Mouse (Mus musculus) kidney, embryonic 16.5 days (tissue): Measurements from ENCODE around the gene Islr. TPM values are rescaled to one million over a fixed set of nuclear protein-coding genes. Genes with fewer than 3 reads are reported as not detected.
A peak's percentile ranks its signal among the peaks of the same experiment; 100 is the strongest.

Experiments
- ATAC-seq: fragments of 200-750 bp; cut with Nextera tagmentation; 2 replicates; pipeline ENCODE4 v1.8.0; 2017; ENCODE audit warnings: moderate TSS enrichment; ENCODE audit not compliant: low FRiP score, low TSS enrichment
- H3K27ac ChIP-seq: fragments of 300-500 bp; sonication (generic); 2 replicates; pipeline ENCODE4 v1.5.1; 2014; ENCODE audit warnings: low read length
- H3K27me3 ChIP-seq: fragments of 300-500 bp; sonication (generic); 2 replicates; pipeline ENCODE4 v1.6.1; 2014; ENCODE audit warnings: low read length, control low read depth, mixed read lengths; ENCODE audit not compliant: insufficient read depth
- H3K36me3 ChIP-seq: fragments of 300-500 bp; sonication (generic); 2 replicates; pipeline ENCODE4 v1.6.1; 2014; ENCODE audit warnings: low read length, control low read depth, mixed read lengths; ENCODE audit not compliant: insufficient read depth
- H3K4me1 ChIP-seq: fragments of 300-500 bp; sonication (generic); 2 replicates; pipeline ENCODE4 v1.6.1; 2014; ENCODE audit warnings: low read length, control low read depth, mixed read lengths; ENCODE audit not compliant: insufficient read depth
- H3K4me2 ChIP-seq: fragments of 300-500 bp; sonication (generic); replicated peaks from 2 replicates; pipeline ENCODE4 v1.6.1; 2014; ENCODE audit warnings: low read depth, low read length
- H3K4me3 ChIP-seq: fragments of 300-500 bp; sonication (generic); 2 replicates; pipeline ENCODE4 v1.5.1; 2014; ENCODE audit warnings: mild to moderate bottlenecking, low read length
- H3K9ac ChIP-seq: fragments of 300-500 bp; sonication (generic); replicated peaks from 2 replicates; pipeline ENCODE4 v1.6.1; 2014; ENCODE audit warnings: low read length
- H3K9me3 ChIP-seq: fragments of 300-500 bp; sonication (generic); 2 replicates; pipeline ENCODE4 v1.6.1; 2016; ENCODE audit warnings: low read length, control low read depth
- WGBS: fragments of 180-500 bp; shearing (Covaris S2); extraction: QIAGEN DNeasy Blood & Tissue Kit; methylation state at CpG from one replicate; pipeline ENCODE4 v1.1.7; 2014; 5-methylcytosine and 5-hydroxymethylcytosine counted together
- polyA plus RNA-seq: library from polyadenylated mRNA; unstranded; fragments of >200 nt; fragmentation: Nextera tagmentation; extraction: Ambion mirVana; gene quantifications from 2 replicates; pipeline ENCODE4 v1.2.1, GENCODE M21; 2015

Islr gene
- polyA plus RNA-seq, 1 experiment from 2014 or later: 96.1 TPM

GRCm38 (mm10) chr9:58135921-58136321 is 68.2 kb downstream of the Islr start:
- H3K4me3 ChIP-seq: peak overlapping the region; percentile 20; the same call in 1 of the 2 replicates
- peak; percentile 27; the same call in 1 of the 2 replicates for ATAC-seq

DNA sequence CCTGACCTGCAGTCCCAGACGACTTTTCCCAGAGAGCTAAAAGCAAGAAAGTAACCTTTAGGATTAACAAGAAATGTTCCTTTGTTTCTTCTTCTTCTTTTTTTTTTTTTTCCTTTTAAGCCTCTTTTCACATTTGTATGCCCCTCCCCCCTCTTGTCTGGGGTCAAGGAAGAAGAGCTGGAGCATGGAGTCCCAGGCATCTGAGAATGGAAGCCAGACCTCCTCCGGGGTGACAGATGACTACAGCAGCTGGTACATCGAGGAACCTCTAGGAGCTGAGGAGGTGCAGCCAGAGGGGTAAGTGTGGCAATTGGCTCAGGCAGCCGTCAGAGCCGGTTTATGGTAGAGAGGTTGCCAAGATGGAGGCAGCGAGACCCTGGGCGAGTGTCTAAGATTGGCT is 69.2 kb downstream of the Islr start:
- Histone ChIP-seq H3K36me3 (no peaks in the 10 kb centered on the region), H3K27me3 (0 out of 2 replicates have a peak, but pooled peaks cover 5% of the 10 kb centered on the region), H3K4me1 (peaks cover 75% of the 10 kb centered on the region), H3K9ac (no peak overlapping the region), H3K4me3 (peak overlapping the region; percentile 20; the same call in 1 of the 2 replicates), H3K27ac (peak overlapping the region; percentile 3; the same call in 1 of the 2 replicates), H3K9me3 (no peaks in the 10 kb centered on the region), H3K4me2 (peak overlapping the region; percentile 37)
- no peak for ATAC-seq
- 28% methylated on average over 7 of the region's 7 CpGs for WGBS

More at GRCm38 (mm10) chr9:58135921-58136321, 68.2 kb downstream of the Islr start:
- Histone ChIP-seq H3K9me3 (no peaks in the 10 kb centered on the region), H3K4me2 (peak overlapping the region; percentile 37), H3K36me3 (no peaks in the 10 kb centered on the region), H3K9ac (no peak overlapping the region), H3K27ac (peak overlapping the region; percentile 3; the same call in 1 of the 2 replicates), H3K4me1 (peaks cover 71% of the 10 kb centered on the region), H3K27me3 (no peaks in the 10 kb centered on the region)
- WGBS: 17% methylated on average over 2 of the region's 2 CpGs

DNA sequence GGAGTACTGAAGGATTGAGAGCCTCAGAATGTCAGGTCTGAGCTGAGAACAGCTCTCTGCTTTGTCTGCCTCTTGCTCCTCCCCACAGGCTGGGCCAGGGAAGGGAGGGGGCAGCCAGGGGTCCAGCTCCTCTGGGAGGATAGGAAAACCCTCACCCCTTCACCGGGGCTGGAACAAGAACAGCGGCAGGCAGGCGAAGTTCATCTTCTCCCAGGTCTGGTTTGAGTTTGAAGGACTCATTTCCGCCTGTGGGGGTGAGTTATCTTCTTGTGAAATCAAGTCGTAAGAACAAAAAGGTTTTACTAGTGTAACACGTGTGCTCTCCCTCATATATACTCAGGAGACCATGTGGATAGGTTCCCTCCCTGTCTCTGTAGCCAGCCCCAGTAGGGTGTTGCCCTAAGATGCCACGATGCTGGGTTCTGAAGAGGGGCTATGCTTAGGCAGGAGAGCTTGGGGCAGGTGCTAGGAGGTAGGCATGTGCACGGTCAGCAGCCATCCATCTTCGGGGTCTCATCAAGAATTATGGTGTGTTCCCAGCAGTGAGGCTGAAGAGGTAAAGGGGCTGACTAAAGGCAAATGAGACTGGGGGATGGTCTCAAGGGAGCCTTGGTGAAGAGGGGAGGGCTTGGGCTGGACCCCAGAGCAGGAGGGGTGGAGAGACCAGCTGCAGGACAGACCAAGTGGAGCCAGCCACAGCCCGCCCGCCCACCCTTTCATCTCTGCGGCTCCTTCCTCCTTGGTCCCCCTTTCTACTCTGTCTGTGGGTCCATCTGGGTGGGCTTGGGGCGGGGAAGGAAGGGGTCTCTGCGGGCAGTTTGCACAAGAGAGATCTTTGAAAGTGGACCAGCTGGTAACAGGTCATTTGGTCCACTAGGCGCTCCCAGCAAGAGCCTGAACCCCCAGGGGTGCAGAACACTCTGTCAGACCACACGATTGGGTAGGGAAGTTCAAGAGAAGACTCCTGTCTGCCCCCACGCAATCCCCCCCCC is 69.9 kb downstream of the Islr start:
- ATAC-seq: peak; percentile 53
- Histone ChIP-seq H3K4me3 (peak overlapping the region; percentile 8; the same call in 1 of the 2 replicates), H3K9me3 (no peaks in the 10 kb centered on the region), H3K9ac (peak overlapping the region; percentile 35; the same call in 1 of the 2 replicates), H3K4me1 (peaks cover 75% of the 10 kb centered on the region), H3K27me3 (0 out of 2 replicates have a peak, but pooled peaks cover 5% of the 10 kb centered on the region), H3K36me3 (no peaks in the 10 kb centered on the region), H3K4me2 (peak overlapping the region; percentile 37), H3K27ac (peak overlapping the region; percentile 61)
- WGBS: 4% methylated on average over 17 of the region's 17 CpGs

- ATAC-seq: no peak
- no peaks in the 10 kb centered on the region for H3K36me3 ChIP-seq
- no peak overlapping the region for H3K9ac ChIP-seq
- peaks cover 87% of the 10 kb centered on the region for H3K4me1 ChIP-seq
- H3K4me2 ChIP-seq: no peak overlapping the region
- H3K4me3 ChIP-seq: no peak overlapping the region
- H3K27ac ChIP-seq: no peak overlapping the region
- 0 out of 2 replicates have a peak, but pooled peaks cover 5% of the 10 kb centered on the region for H3K27me3 ChIP-seq
- 60% methylated on average over 7 of the region's 7 CpGs for WGBS
- no peaks in the 10 kb centered on the region for H3K9me3 ChIP-seq
Observed at GRCm38 (mm10) chr9:58131735-58132134, 72.4 kb downstream of the Islr start.

DNA sequence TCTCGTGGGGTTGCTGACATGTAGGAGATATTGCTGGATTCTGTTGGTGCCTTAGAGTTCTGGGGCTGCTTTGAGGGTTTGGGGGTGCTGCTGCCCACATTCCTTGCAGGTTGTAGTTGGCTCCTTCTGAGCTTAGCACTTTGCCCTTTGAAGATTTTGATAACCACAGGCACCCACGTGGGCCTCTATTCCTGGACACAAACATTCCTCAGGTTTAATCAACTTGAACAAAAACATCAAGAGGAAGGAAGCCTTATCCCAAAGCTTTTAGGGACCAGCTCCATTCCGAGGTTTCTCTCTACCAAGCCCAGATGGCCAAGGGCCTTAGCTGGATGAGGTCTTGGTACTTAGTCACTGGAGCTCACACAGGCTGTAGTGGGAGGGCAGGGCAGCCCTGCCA is 73.2 kb downstream of the Islr start:
- H3K27me3 ChIP-seq: 0 out of 2 replicates have a peak, but pooled peaks cover 5% of the 10 kb centered on the region
- ATAC-seq: no peak
- peak overlapping the region; percentile 11 for H3K27ac ChIP-seq
- 27% methylated on average over 3 of the region's 3 CpGs for WGBS
- H3K4me2 ChIP-seq: no peak overlapping the region; the same call in 1 of the 2 replicates
- H3K4me1 ChIP-seq: peaks cover 84% of the 10 kb centered on the region
- H3K9ac ChIP-seq: no peak overlapping the region
- no peak overlapping the region for H3K4me3 ChIP-seq
- H3K36me3 ChIP-seq: no peaks in the 10 kb centered on the region
- no peaks in the 10 kb centered on the region for H3K9me3 ChIP-seq

GRCm38 (mm10) chr9:58129508-58129907 is 74.6 kb downstream of the Islr start:
- Histone ChIP-seq H3K9me3 (no peaks in the 10 kb centered on the region), H3K4me1 (peaks cover 80% of the 10 kb centered on the region), H3K27me3 (0 out of 2 replicates have a peak, but pooled peaks cover 5% of the 10 kb centered on the region), H3K4me2 (peak overlapping the region; percentile 40), H3K36me3 (no peaks in the 10 kb centered on the region), H3K9ac (peak overlapping the region; percentile 24; the same call in 1 of the 2 replicates), H3K27ac (peak overlapping the region; percentile 77), H3K4me3 (peak overlapping the region; percentile 13)
- 6% methylated on average over 8 of the region's 8 CpGs for WGBS
- no peak for ATAC-seq

- Histone ChIP-seq H3K9me3 (no peaks in the 10 kb centered on the region), H3K4me3 (peak overlapping the region; percentile 13), H3K27ac (peak overlapping the region; percentile 77), H3K36me3 (no peaks in the 10 kb centered on the region), H3K4me1 (peaks cover 75% of the 10 kb centered on the region), H3K4me2 (peak overlapping the region; percentile 40), H3K9ac (peak overlapping the region; percentile 24; the same call in 1 of the 2 replicates), H3K27me3 (0 out of 2 replicates have a peak, but pooled peaks cover 5% of the 10 kb centered on the region)
- 3% methylated on average over 13 of the region's 13 CpGs for WGBS
- peak; percentile 44 for ATAC-seq
Observed at GRCm38 (mm10) chr9:58128926-58129413, 75.1 kb downstream of the Islr start.

DNA sequence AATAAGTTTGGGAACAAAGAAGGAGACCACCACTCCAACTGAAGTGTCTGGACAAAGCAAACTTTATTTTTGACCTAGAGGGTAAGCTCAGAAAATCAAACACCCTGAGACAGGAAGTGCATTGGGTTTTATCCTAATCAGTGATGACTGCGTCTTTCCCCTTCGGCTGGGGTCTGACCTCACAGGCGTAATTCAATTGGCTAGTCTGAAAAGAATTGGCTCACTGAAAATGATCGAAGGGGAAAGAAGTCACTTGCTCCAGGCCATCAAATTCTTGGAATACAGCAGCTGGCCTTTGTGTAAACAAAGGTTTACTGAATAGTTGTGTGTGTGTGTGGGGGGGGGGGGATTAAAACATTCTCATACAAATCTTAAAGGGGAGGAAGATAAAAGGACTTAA is 78.3 kb downstream of the Islr start:
- Histone ChIP-seq H3K27me3 (0 out of 2 replicates have a peak, but pooled peaks cover 5% of the 10 kb centered on the region), H3K36me3 (no peaks in the 10 kb centered on the region), H3K4me1 (peaks cover 45% of the 10 kb centered on the region), H3K9ac (no peak overlapping the region), H3K27ac (no peak overlapping the region), H3K9me3 (no peaks in the 10 kb centered on the region), H3K4me3 (no peak overlapping the region), H3K4me2 (no peak overlapping the region)
- WGBS: 30% methylated on average over 4 of the region's 4 CpGs
- ATAC-seq: no peak

DNA sequence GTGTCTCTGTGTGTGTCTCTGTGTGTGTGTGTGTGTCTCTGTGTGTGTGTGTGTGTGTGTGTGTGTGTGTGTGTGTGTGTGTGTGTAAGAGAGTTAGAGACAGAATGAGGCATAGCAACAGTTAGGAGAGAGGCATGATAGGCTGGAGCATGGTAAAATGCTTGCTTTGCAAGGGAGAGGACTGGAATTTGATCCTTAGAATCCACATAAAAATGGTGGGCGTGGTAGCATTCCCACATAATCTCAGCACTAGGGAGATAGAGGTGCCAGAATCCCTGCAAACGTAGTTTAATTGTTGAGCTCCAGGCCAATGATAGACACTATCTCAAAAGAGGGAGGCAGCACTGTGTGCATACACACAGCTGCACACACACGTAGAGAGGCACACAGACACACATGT is 79.0 kb downstream of the Islr start:
- H3K27me3 ChIP-seq: 0 out of 2 replicates have a peak, but pooled peaks cover 2% of the 10 kb centered on the region

More for the DNA sequence above, 79.0 kb downstream of the Islr start:
- 0 out of 2 replicates have a peak overlapping the region, but pooled peaks have one; percentile 22 for H3K27ac ChIP-seq
- H3K4me2 ChIP-seq: no peak overlapping the region
- no peaks in the 10 kb centered on the region for H3K36me3 ChIP-seq
- peaks cover 38% of the 10 kb centered on the region for H3K4me1 ChIP-seq
- no peak for ATAC-seq
- H3K9ac ChIP-seq: no peak overlapping the region
- H3K4me3 ChIP-seq: no peak overlapping the region
- no peaks in the 10 kb centered on the region for H3K9me3 ChIP-seq
- WGBS: 38% methylated on average over 3 of the region's 3 CpGs
